Mouse (Mus musculus) embryonic facial prominence, embryonic 11.5 days (tissue): ENCODE data around the gene Stxbp1. TPM values are rescaled to one million over a fixed set of nuclear protein-coding genes. Genes with fewer than 3 reads are reported as not detected.

ENCODE experiments used
- ATAC-seq: fragments of 200-750 bp; cut with Nextera tagmentation; replicated peaks from 2 replicates; pipeline ENCODE4 v1.8.0; 2017; ENCODE audit warnings: low read depth; ENCODE audit not compliant: insufficient number of reproducible peaks, low FRiP score, low TSS enrichment
- DNase-seq: peaks from one replicate; pipeline ENCODE4 v3.0.0-alpha.2; 2015; ENCODE audit warnings: low spot score
- H3K27ac ChIP-seq: fragments of 300-500 bp; sonication (generic); replicated peaks from 2 replicates; pipeline ENCODE4 v1.5.1; 2014; ENCODE audit warnings: mild to moderate bottlenecking, low read depth, low read length, control low read depth
- H3K27me3 ChIP-seq: fragments of 300-500 bp; sonication (generic); 2 replicates; pipeline ENCODE4 v1.6.1; 2014; ENCODE audit warnings: mild to moderate bottlenecking, low read length, moderate library complexity, mixed read lengths; ENCODE audit not compliant: control insufficient read depth, insufficient read depth
- H3K36me3 ChIP-seq: fragments of 300-500 bp; sonication (generic); replicated peaks from 2 replicates; pipeline ENCODE4 v1.6.1; 2014; ENCODE audit warnings: low read depth, mild to moderate bottlenecking, low read length, moderate library complexity, mixed read lengths; ENCODE audit not compliant: control insufficient read depth, insufficient read depth
- H3K4me1 ChIP-seq: fragments of 300-500 bp; sonication (generic); 2 replicates; pipeline ENCODE4 v1.6.1; 2014; ENCODE audit warnings: low read length, mixed read lengths; ENCODE audit not compliant: control insufficient read depth, insufficient read depth
- H3K4me2 ChIP-seq: fragments of 300-500 bp; sonication (generic); 2 replicates; pipeline ENCODE4 v1.6.1; 2014; ENCODE audit warnings: low read depth, mild to moderate bottlenecking, control low read depth, low read length, moderate library complexity
- H3K4me3 ChIP-seq: fragments of 300-500 bp; sonication (generic); 2 replicates; pipeline ENCODE4 v1.5.1; 2014; ENCODE audit warnings: low read depth, low read length, control low read depth
- H3K9ac ChIP-seq: fragments of 300-500 bp; sonication (generic); replicated peaks from 2 replicates; pipeline ENCODE4 v1.6.1; 2014; ENCODE audit warnings: mild to moderate bottlenecking, control low read depth, low read length
- H3K9me3 ChIP-seq: fragments of 300-500 bp; sonication (generic); replicated peaks from 2 replicates; pipeline ENCODE4 v1.6.1; 2016; ENCODE audit warnings: mild to moderate bottlenecking, low read length, inconsistent platforms, mixed read lengths; ENCODE audit not compliant: control insufficient read depth
- WGBS: fragments of 180-500 bp; shearing (Covaris S2); extraction: QIAGEN DNeasy Blood & Tissue Kit; methylation state at CpG from one replicate; pipeline ENCODE4 v1.1.7; 2014; 5-methylcytosine and 5-hydroxymethylcytosine counted together
- polyA plus RNA-seq: library from polyadenylated mRNA; unstranded; fragments of >200 nt; fragmentation: Nextera tagmentation; extraction: Ambion mirVana; gene quantifications from 2 replicates; pipeline ENCODE4 v1.2.1, GENCODE M21; 2014

The Stxbp1 gene
- polyA plus RNA-seq, 1 experiment from 2014 or later = 22.0 TPM

- peaks cover 24% of the 10 kb centered on the region for H3K4me1 ChIP-seq
- WGBS = 22% methylated on average over 5 of the region's 5 CpGs
- H3K4me2 ChIP-seq = peak overlapping the region; percentile 96
- H3K27me3 ChIP-seq = no peaks in the 10 kb centered on the region
- peak overlapping the region; percentile 96 for H3K9ac ChIP-seq
- DNase-seq (no peak), ATAC-seq (no peak)
- H3K4me3 ChIP-seq = peak overlapping the region; percentile 76
- peak overlapping the region; percentile 20; the same call in 1 of the 2 replicates for H3K27ac ChIP-seq
- no peaks in the 10 kb centered on the region for H3K9me3 ChIP-seq
- no peaks in the 10 kb centered on the region for H3K36me3 ChIP-seq
Observed at GRCm38 (mm10) chr2:32877303-32877702, 30.3 kb upstream of the Stxbp1 start.

- Histone ChIP-seq H3K4me3 (peak overlapping the region; percentile 76), H3K4me2 (peak overlapping the region; percentile 96), H3K9ac (peak overlapping the region; percentile 96), H3K9me3 (no peaks in the 10 kb centered on the region), H3K27ac (peak overlapping the region; percentile 20; the same call in 1 of the 2 replicates), H3K36me3 (no peaks in the 10 kb centered on the region), H3K27me3 (no peaks in the 10 kb centered on the region), H3K4me1 (peaks cover 21% of the 10 kb centered on the region)
- no peak for DNase-seq
- 1% methylated on average over 20 of the region's 20 CpGs for WGBS
- ATAC-seq = peak; percentile 12; the same call in 1 of the 2 replicates
Observed at GRCm38 (mm10) chr2:32876490-32877302, 29.7 kb upstream of the Stxbp1 start.

- H3K36me3 ChIP-seq = no peaks in the 10 kb centered on the region
Observed at GRCm38 (mm10) chr2:32875675-32876489, 28.8 kb upstream of the Stxbp1 start, which contains the start of gene Fam129b. Fam129b (plus strand) TSS chr2:32876114.

GRCm38 (mm10) chr2:32874951-32875674, 28.1 kb upstream of the Stxbp1 start:
- 13% methylated on average over 15 of the region's 15 CpGs for WGBS
- no peaks in the 10 kb centered on the region for H3K27me3 ChIP-seq

More at GRCm38 (mm10) chr2:32875675-32876489, 28.8 kb upstream of the Stxbp1 start, which contains the start of gene Fam129b:
- Histone ChIP-seq H3K4me1 (peaks cover 14% of the 10 kb centered on the region), H3K4me3 (peak within 1 kb of the TSS; percentile 76), H3K4me2 (peak within 1 kb of the TSS; percentile 96), H3K27ac (peak within 1 kb of the TSS; percentile 82), H3K9ac (peak within 1 kb of the TSS; percentile 96), H3K27me3 (no peaks in the 10 kb centered on the region), H3K9me3 (no peaks in the 10 kb centered on the region)
- ATAC-seq (peak; percentile 82), DNase-seq (peak; percentile 92)
- under 1% methylated on average over 54 of the region's 68 CpGs for whole genome bisulfite sequencing

GRCm38 (mm10) chr2:32874070-32874469, 27.0 kb upstream of the Stxbp1 start:
- H3K9me3 ChIP-seq = no peaks in the 10 kb centered on the region
- no peak overlapping the region for H3K9ac ChIP-seq
- DNase-seq = no peak
- peaks cover 13% of the 10 kb centered on the region for H3K4me1 ChIP-seq
- no peak overlapping the region for H3K4me3 ChIP-seq
- no peak overlapping the region for H3K4me2 ChIP-seq
- H3K36me3 ChIP-seq = no peaks in the 10 kb centered on the region
- 67% methylated on average over 3 of the region's 3 CpGs for WGBS
- no peak for ATAC-seq
- no peaks in the 10 kb centered on the region for H3K27me3 ChIP-seq
- H3K27ac ChIP-seq = no peak overlapping the region

More at GRCm38 (mm10) chr2:32874951-32875674, 28.1 kb upstream of the Stxbp1 start:
- peaks cover 13% of the 10 kb centered on the region for H3K4me1 ChIP-seq
- H3K9ac ChIP-seq = peak overlapping the region; percentile 96
- H3K4me3 ChIP-seq = peak overlapping the region; percentile 76
- ATAC-seq = peak; percentile 8; the same call in 1 of the 2 replicates
- no peak for DNase-seq
- peak overlapping the region; percentile 82 for H3K27ac ChIP-seq
- no peaks in the 10 kb centered on the region for H3K9me3 ChIP-seq
- no peaks in the 10 kb centered on the region for H3K36me3 ChIP-seq
- H3K4me2 ChIP-seq = peak overlapping the region; percentile 96

GRCm38 (mm10) chr2:32870275-32871100, 23.4 kb upstream of the Stxbp1 start:
- WGBS = 49% methylated on average over 8 of the region's 8 CpGs
- H3K4me2 ChIP-seq = no peak overlapping the region
- DNase-seq (no peak), ATAC-seq (no peak)
- H3K9me3 ChIP-seq = no peaks in the 10 kb centered on the region
- no peaks in the 10 kb centered on the region for H3K36me3 ChIP-seq
- H3K4me3 ChIP-seq = no peak overlapping the region
- no peak overlapping the region for H3K9ac ChIP-seq
- H3K27me3 ChIP-seq = no peaks in the 10 kb centered on the region
- H3K4me1 ChIP-seq = peaks cover 6% of the 10 kb centered on the region
- H3K27ac ChIP-seq = no peak overlapping the region

- H3K9me3 ChIP-seq = no peaks in the 10 kb centered on the region
Observed at GRCm38 (mm10) chr2:32869721-32870274, 22.8 kb upstream of the Stxbp1 start.

More at GRCm38 (mm10) chr2:32869721-32870274, 22.8 kb upstream of the Stxbp1 start:
- DNase-seq (no peak), ATAC-seq (no peak)
- WGBS = 54% methylated on average over 6 of the region's 6 CpGs
- Histone ChIP-seq H3K27me3 (no peaks in the 10 kb centered on the region), H3K27ac (no peak overlapping the region), H3K4me1 (peaks cover 2% of the 10 kb centered on the region; the same call in 1 of the 2 replicates), H3K9ac (no peak overlapping the region), H3K4me3 (no peak overlapping the region), H3K36me3 (no peaks in the 10 kb centered on the region), H3K4me2 (no peak overlapping the region)
